In the genomic region with DNA sequence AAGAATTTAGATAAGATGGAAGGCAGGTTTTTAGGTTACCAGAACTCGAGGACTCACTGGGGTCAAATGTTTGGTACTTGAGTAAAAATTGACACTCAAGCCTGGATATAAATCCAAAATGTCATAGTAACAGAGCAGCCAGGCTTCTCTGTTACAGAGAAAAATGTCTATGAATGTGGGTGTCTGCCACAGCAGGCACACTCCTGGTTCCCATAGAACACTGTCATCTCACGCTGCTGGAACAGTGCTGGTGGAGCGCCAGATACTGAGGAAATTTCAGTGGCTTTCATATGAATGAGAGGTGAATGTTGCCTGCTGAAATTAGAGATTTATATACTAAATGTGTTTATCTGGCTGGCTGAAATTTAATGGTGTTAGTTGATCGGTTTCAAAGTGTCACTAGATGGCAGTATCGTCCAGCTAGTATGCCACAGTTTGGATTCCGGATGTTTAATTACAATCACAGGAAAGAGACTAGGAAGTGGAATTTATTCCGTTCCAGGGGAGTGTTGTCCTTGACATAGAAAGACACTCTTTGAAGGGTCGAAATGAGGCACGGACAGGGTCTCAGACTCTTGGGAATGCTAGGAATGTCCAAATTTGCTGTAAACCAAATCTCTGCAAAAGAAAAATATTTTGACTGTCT, we compare ENCODE assay signal across 9 mouse cellular contexts.
A peak's percentile ranks its signal among the peaks of the same experiment; 100 is the strongest.
DNase-seq lines count a peak whose midpoint lies in the region; ATAC-seq and TF ChIP-seq lines count a peak whose summit lies in the region.
"Had no signal": no experiment of that assay in that cellular context is flagged by ENCODE, and none has a peak within 500 bp of the region (broad histone marks: within the 10 kb centered on the region; RNA-seq: fewer than 3 reads in every experiment).

No protein-coding gene starts in this region.

- no peaks in the 10 kb centered on the region for H3K9me3 ChIP-seq in hindbrain, embryonic 11.5 days (ENCODE audit: control insufficient read depth, low read length)
- H3K9me3 ChIP-seq: limb, embryonic 15.5 days had no signal

- peak; percentile 46 for DNase-seq in liver, adult 2 months (ENCODE audit: extremely low read depth, low read depth, low spot score)
- DNase-seq in liver: no peak
- peak; percentile 43 to 58 for DNase-seq in cerebellum, postnatal 14 days
- peak; percentile 52 for DNase-seq in hindbrain, embryonic 11.5 days (ENCODE audit: low spot score)
- DNase-seq in left cerebral cortex, postnatal 4 days: peak; percentile 4
- DNase-seq in right cerebral cortex, postnatal 14 days: peak; percentile 6
- DNase-seq in testis, postnatal 10 days (ENCODE audit: low spot score): no peak
- DNase-seq in gastrocnemius, adult 8-10 months (ENCODE audit: low spot score in 2 of 2): no peak

- no peaks in the 10 kb centered on the region for H3K79me2 ChIP-seq in liver, adult 2 months (ENCODE audit: control insufficient read depth, insufficient read depth, low read length)

- no peak for TF ChIP-seq CTCF in liver, adult 2 months (IDR thresholded peaks at IDR 0.05; ENCODE audit: low read depth, low read length)

- H3K27me3 ChIP-seq in liver, adult 2 months (ENCODE audit: control insufficient read depth, insufficient read depth, low read length): no peaks in the 10 kb centered on the region
- no peaks in the 10 kb centered on the region for H3K27me3 ChIP-seq in hindbrain, embryonic 11.5 days (ENCODE audit: control insufficient read depth, insufficient read depth, low read length)
- H3K27me3 ChIP-seq: limb, embryonic 15.5 days had no signal

- intact Hi-C loops in left cerebral cortex, postnatal 4 days (cut with DNase I): loop anchor here (2.0 kb wide), 1 partner anchor 745 kb away; no protein-coding TSS in a partner anchor

- 41% methylated on average over 9 of the region's 9 CpGs for WGBS in liver, adult 2 months
- 48% methylated on average over 9 of the region's 9 CpGs for WGBS in hindbrain, embryonic 11.5 days

- H3K4me3 ChIP-seq in liver, adult 2 months (ENCODE audit: insufficient read depth, low read depth, low read length): no peak overlapping the region
- no peak overlapping the region for H3K4me3 ChIP-seq in hindbrain, embryonic 11.5 days (ENCODE audit: low read depth, low read length)
- H3K4me3 ChIP-seq: limb, embryonic 15.5 days had no signal

- H3K27ac ChIP-seq in liver, adult 2 months (replicated peaks; ENCODE audit: insufficient read depth, low read depth, low read length): no peak overlapping the region
- no peak overlapping the region for H3K27ac ChIP-seq in hindbrain, embryonic 11.5 days (ENCODE audit: low read depth, low read length)
- H3K27ac ChIP-seq: limb, embryonic 15.5 days had no signal

- no peak overlapping the region for H3K9ac ChIP-seq in liver, adult 2 months (ENCODE audit: low read depth, low read length)
- no peak overlapping the region for H3K9ac ChIP-seq in hindbrain, embryonic 11.5 days (ENCODE audit: low read depth, low read length)
- H3K9ac ChIP-seq: limb, embryonic 15.5 days had no signal

- H3K4me2 ChIP-seq in hindbrain, embryonic 11.5 days (replicated peaks; ENCODE audit: low read depth, low read length): no peak overlapping the region
- H3K4me2 ChIP-seq: limb, embryonic 15.5 days had no signal

- no peak for ATAC-seq in hindbrain, embryonic 11.5 days (ENCODE audit: low FRiP score)

- H3K4me1 ChIP-seq in liver, adult 2 months (ENCODE audit: control insufficient read depth, insufficient read depth, low read length): no peaks in the 10 kb centered on the region
- no peaks in the 10 kb centered on the region for H3K4me1 ChIP-seq in hindbrain, embryonic 11.5 days (replicated peaks; ENCODE audit: control insufficient read depth, insufficient read depth, low read length)
- H3K4me1 ChIP-seq: limb, embryonic 15.5 days had no signal

- H3K36me3 ChIP-seq in liver, adult 2 months (ENCODE audit: control insufficient read depth, insufficient read depth, low read length): no peaks in the 10 kb centered on the region
- no peaks in the 10 kb centered on the region for H3K36me3 ChIP-seq in hindbrain, embryonic 11.5 days (ENCODE audit: control insufficient read depth, insufficient read depth, low read length)
- H3K36me3 ChIP-seq: limb, embryonic 15.5 days had no signal

- TF ChIP-seq POLR2A in liver, adult 2 months (IDR thresholded peaks at IDR 0.05; ENCODE audit: extremely low read depth, insufficient read depth, low read length): no peak

Comparison
In these comparisons a context has a peak if more than half of its experiments do, and no peak if none do; other contexts are left out.
1. DNase-seq: peak in liver, adult 2 months (single experiment), cerebellum, postnatal 14 days (2 of 2), hindbrain, embryonic 11.5 days (single experiment), left cerebral cortex, postnatal 4 days (single experiment) and right cerebral cortex, postnatal 14 days (single experiment); none in liver (single experiment), testis, postnatal 10 days (single experiment) and gastrocnemius, adult 8-10 months (0 of 2).